In the genomic region with DNA sequence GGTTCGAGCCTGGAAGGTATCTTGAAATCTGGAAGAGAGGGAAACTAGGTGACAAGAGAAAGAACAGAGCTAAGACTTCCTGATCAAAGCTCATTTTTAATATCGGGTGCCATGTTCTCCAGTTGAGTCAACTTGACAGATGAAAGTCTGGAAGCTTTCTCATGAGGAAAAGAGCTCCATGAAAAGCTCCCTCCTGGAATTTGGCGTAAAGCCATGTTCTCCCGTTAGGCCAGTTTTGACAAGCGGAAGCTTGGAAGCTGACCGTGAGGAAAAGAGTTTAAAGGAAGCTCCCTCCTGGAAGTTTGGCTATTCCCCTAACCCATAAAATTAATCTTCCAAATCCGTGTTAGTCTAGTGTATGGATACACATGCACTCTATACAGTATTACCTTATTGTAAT, we compare ENCODE assay signal across 33 mouse cellular contexts. TPM values are rescaled to one million over a fixed set of nuclear protein-coding genes. Genes with fewer than 3 reads are reported as not detected.
DNase-seq lines count a peak whose midpoint lies in the region; ATAC-seq and TF ChIP-seq lines count a peak whose summit lies in the region.
"Had no signal": no experiment of that assay in that cellular context is flagged by ENCODE, and none has a peak within 500 bp of the region (broad histone marks: within the 10 kb centered on the region; RNA-seq: fewer than 3 reads in every experiment).

No protein-coding gene starts in this region.

- H3K79me2 ChIP-seq in heart, adult 2 months (replicated peaks; ENCODE audit: control insufficient read depth, insufficient read depth, low read length): no peaks in the 10 kb centered on the region

- no peak for TF ChIP-seq CTCF in heart, adult 2 months (IDR thresholded peaks at IDR 0.05)
- TF ChIP-seq CTCF in lung, embryonic 14.5 days (IDR thresholded peaks at IDR 0.05; ENCODE audit: low read depth): no peak
- TF ChIP-seq CTCF in lung, postnatal 0 days (IDR thresholded peaks at IDR 0.05): no peak

- no peaks in the 10 kb centered on the region for H3K4me1 ChIP-seq in heart, adult 2 months (ENCODE audit: control insufficient read depth, insufficient read depth, low read length)
- H3K4me1 ChIP-seq in kidney, embryonic 14.5 days (ENCODE audit: control insufficient read depth, insufficient read depth, low read length): no peaks in the 10 kb centered on the region
- no peaks in the 10 kb centered on the region for H3K4me1 ChIP-seq in lung, embryonic 14.5 days (ENCODE audit: insufficient read depth)
- H3K4me1 ChIP-seq in lung, postnatal 0 days (ENCODE audit: insufficient read depth, low read depth, low read length): no peaks in the 10 kb centered on the region
- H3K4me1 ChIP-seq: forebrain, embryonic 15.5 days; heart, embryonic 15.5 days; hindbrain, embryonic 15.5 days; liver, embryonic 12.5 days; neural tube, embryonic 12.5 days had no signal

- H3K27me3 ChIP-seq in heart, adult 2 months (ENCODE audit: control insufficient read depth, insufficient read depth, low read length): no peaks in the 10 kb centered on the region
- H3K27me3 ChIP-seq in kidney, embryonic 14.5 days (ENCODE audit: control insufficient read depth, insufficient read depth, low read length): no peaks in the 10 kb centered on the region
- no peaks in the 10 kb centered on the region for H3K27me3 ChIP-seq in lung, embryonic 14.5 days (ENCODE audit: insufficient read depth, low read length)
- no peaks in the 10 kb centered on the region for H3K27me3 ChIP-seq in lung, postnatal 0 days (replicated peaks; ENCODE audit: insufficient read depth, low read length)
- H3K27me3 ChIP-seq: CH12.LX; forebrain, embryonic 15.5 days; heart, embryonic 15.5 days; hindbrain, embryonic 15.5 days; liver, embryonic 12.5 days; neural tube, embryonic 12.5 days had no signal

- ATAC-seq in kidney, embryonic 14.5 days (ENCODE audit: low FRiP score, low TSS enrichment): no peak
- no peak for ATAC-seq in lung, embryonic 14.5 days (ENCODE audit: insufficient read depth)
- ATAC-seq in lung, postnatal 0 days: no peak
- ATAC-seq: forebrain, embryonic 15.5 days; liver, embryonic 12.5 days; liver, postnatal 0 days; midbrain, embryonic 16.5 days had no signal

- no peaks in the 10 kb centered on the region for H3K9me3 ChIP-seq in kidney, embryonic 14.5 days (ENCODE audit: control insufficient read depth, low read length)
- H3K9me3 ChIP-seq in lung, embryonic 14.5 days (ENCODE audit: low read depth, low read length): no peaks in the 10 kb centered on the region
- no peaks in the 10 kb centered on the region for H3K9me3 ChIP-seq in lung, postnatal 0 days (ENCODE audit: low read length)
- H3K9me3 ChIP-seq: forebrain, embryonic 15.5 days; heart, embryonic 15.5 days; hindbrain, embryonic 15.5 days; liver, embryonic 12.5 days; neural tube, embryonic 12.5 days had no signal

- no peak overlapping the region for H3K9ac ChIP-seq in heart, adult 2 months (ENCODE audit: low read depth, low read length)
- no peak overlapping the region for H3K9ac ChIP-seq in kidney, embryonic 14.5 days (ENCODE audit: low read depth, low read length)
- H3K9ac ChIP-seq in lung, embryonic 14.5 days: no peak overlapping the region
- no peak overlapping the region for H3K9ac ChIP-seq in lung, postnatal 0 days (replicated peaks; ENCODE audit: low read depth)
- H3K9ac ChIP-seq: forebrain, embryonic 15.5 days; heart, embryonic 15.5 days; hindbrain, embryonic 15.5 days; liver, embryonic 12.5 days; liver, postnatal 0 days; neural tube, embryonic 12.5 days had no signal

- intact Hi-C loops in heart, adult 2 months (cut with DNase I): no loop called here

- TF ChIP-seq EP300 in heart, adult 2 months (IDR thresholded peaks at IDR 0.05; ENCODE audit: insufficient read depth, low read depth, low read length): no peak
- no peak for TF ChIP-seq EP300 in lung, postnatal 0 days (IDR thresholded peaks at IDR 0.05)

- H3K4me3 ChIP-seq in heart, adult 2 months: no peak overlapping the region
- H3K4me3 ChIP-seq in kidney, embryonic 14.5 days (ENCODE audit: low read length): no peak overlapping the region
- H3K4me3 ChIP-seq in lung, embryonic 14.5 days (ENCODE audit: low read depth, low read length): no peak overlapping the region
- no peak overlapping the region for H3K4me3 ChIP-seq in lung, postnatal 0 days (ENCODE audit: low read depth, low read length)
- H3K4me3 ChIP-seq: forebrain, embryonic 15.5 days; heart, embryonic 15.5 days; hindbrain, embryonic 15.5 days; layer of hippocampus, adult 2 months; left cerebral cortex, adult 2 months; liver, embryonic 12.5 days; myocyte; neural tube, embryonic 12.5 days had no signal

- no peak overlapping the region for H3K4me2 ChIP-seq in kidney, embryonic 14.5 days (replicated peaks; ENCODE audit: low read depth, low read length)
- H3K4me2 ChIP-seq in lung, embryonic 14.5 days: no peak overlapping the region
- no peak overlapping the region for H3K4me2 ChIP-seq in lung, postnatal 0 days (replicated peaks; ENCODE audit: low read depth, low read length)
- H3K4me2 ChIP-seq: forebrain, embryonic 15.5 days; heart, embryonic 15.5 days; hindbrain, embryonic 15.5 days; liver, embryonic 12.5 days; midbrain, embryonic 11.5 days; neural tube, embryonic 12.5 days had no signal

- no peak for TF ChIP-seq POLR2A in heart, adult 2 months (IDR thresholded peaks at IDR 0.05; ENCODE audit: insufficient read depth, low read depth, low read length)

- no peak overlapping the region for H3K27ac ChIP-seq in heart, adult 2 months
- no peak overlapping the region for H3K27ac ChIP-seq in kidney, embryonic 14.5 days (ENCODE audit: low read depth, low read length)
- H3K27ac ChIP-seq in lung, embryonic 14.5 days (ENCODE audit: low read depth): no peak overlapping the region
- no peak overlapping the region for H3K27ac ChIP-seq in lung, postnatal 0 days (ENCODE audit: low read length)
- H3K27ac ChIP-seq: forebrain, embryonic 15.5 days; heart, embryonic 15.5 days; hindbrain, embryonic 15.5 days; layer of hippocampus, adult 2 months; left cerebral cortex, adult 2 months; liver, embryonic 12.5 days; neural tube, embryonic 12.5 days; stomach, postnatal 0 days had no signal

- no peaks in the 10 kb centered on the region for H3K36me3 ChIP-seq in heart, adult 2 months (ENCODE audit: control insufficient read depth, insufficient read depth, low read length)
- H3K36me3 ChIP-seq in kidney, embryonic 14.5 days (ENCODE audit: control insufficient read depth, insufficient read depth, low read length): no peaks in the 10 kb centered on the region
- no peaks in the 10 kb centered on the region for H3K36me3 ChIP-seq in lung, embryonic 14.5 days (ENCODE audit: insufficient read depth)
- H3K36me3 ChIP-seq in lung, postnatal 0 days (ENCODE audit: insufficient read depth, low read length): no peaks in the 10 kb centered on the region
- H3K36me3 ChIP-seq: forebrain, embryonic 15.5 days; heart, embryonic 15.5 days; hindbrain, embryonic 15.5 days; liver, embryonic 12.5 days; neural tube, embryonic 12.5 days had no signal

- DNase-seq in adrenal gland, postnatal 14 days: peak; percentile 15
- no peak for DNase-seq in adrenal gland, postnatal 10 days
- DNase-seq in heart, adult 8-10 months (ENCODE audit: low spot score): peak; percentile 6
- DNase-seq in heart, adult 2 months: no peak
- DNase-seq in kidney, adult 8-10 months: peak; percentile 17 to 48
- DNase-seq in lung, embryonic 14.5 days: peak; percentile 45
- no peak for DNase-seq in lung, postnatal 0 days (ENCODE audit: low spot score)
- DNase-seq: adrenal gland, adult 8-10 months; cerebellum, adult 11-12 months; cerebellum, postnatal 36 days; gastrocnemius, postnatal 25 days; heart, adult 11 months; liver, postnatal 0 days; right cerebral cortex, postnatal 4 days; thymus, adult 18-20 months; thymus, postnatal 25 days had no signal

- 52% methylated on average over 7 of the region's 7 CpGs for WGBS in heart, adult 2 months
- 74% methylated on average over 7 of the region's 7 CpGs for WGBS in kidney, embryonic 14.5 days
- WGBS in lung, embryonic 14.5 days: 59% methylated on average over 7 of the region's 7 CpGs
- 65% methylated on average over 7 of the region's 7 CpGs for WGBS in lung, postnatal 0 days

RNA-seq across cellular contexts. Expression of a gene that starts 27.3 kb away (rescaled TPM):
- total RNA-seq in adrenal gland, postnatal 14 days (2021): 1,308 and 2,595 TPM in 2 replicates
- 100 to 1,000 TPM; 382 to 409 TPM for total RNA-seq in adrenal gland, postnatal 10 days (2021)
- total RNA-seq in heart, adult 8-10 months (2022): not detected
- not detected for total RNA-seq in heart, adult 2 months (2021)
- polyA plus RNA-seq in heart, adult 2 months (2012; rRNA removed): 0.78 TPM in 1 of 2 replicates, not detected in the other
- polyA plus RNA-seq in kidney, embryonic 14.5 days (2014; fragmentation: Nextera tagmentation; extraction: Ambion mirVana): 3.0 and 4.5 TPM in 2 replicates
- 0.22 and 0.57 TPM in 2 replicates for polyA plus RNA-seq in lung, embryonic 14.5 days (2014; fragmentation: Nextera tagmentation; extraction: Ambion mirVana)
- 0.37 and 1.0 TPM in 2 replicates for polyA plus RNA-seq in lung, postnatal 0 days (2015; fragmentation: Nextera tagmentation; extraction: Ambion mirVana)
- total RNA-seq: CH12.LX; hematopoietic stem cell, adult 5-6 weeks had no signal
- polyA plus RNA-seq: C2C12; embryonic facial prominence, embryonic 11.5 days; forebrain, embryonic 15.5 days; hindbrain, embryonic 15.5 days; midbrain, embryonic 11.5 days; midbrain, embryonic 16.5 days; myocyte; neural tube, embryonic 12.5 days; spleen, adult 2 months had no signal

Comparison
In these comparisons a context has a peak if more than half of its experiments do, and no peak if none do; other contexts are left out.
1. DNase-seq: peak in adrenal gland, postnatal 14 days (single experiment), heart, adult 8-10 months (single experiment), kidney, adult 8-10 months (2 of 2) and lung, embryonic 14.5 days (single experiment); none in adrenal gland, postnatal 10 days (single experiment), heart, adult 2 months (0 of 2) and lung, postnatal 0 days (single experiment).
2. RNA of a gene that starts 27.3 kb away (total RNA-seq): 1,308 to 2,595 TPM in adrenal gland, postnatal 14 days and 382 to 409 TPM in adrenal gland, postnatal 10 days; not detected in heart, adult 2 months and not detected in heart, adult 8-10 months; every median in the first group is over 100 times any median in the second.